Mouse (Mus musculus): ENCODE measurements around the gene Col6a6.
"Not testable (repeated sequence)": the region's sequence is repeated elsewhere in the genome, so short reads cannot be mapped to it uniquely, and the experiment has no call there.

Col6a6 gene

GRCm38 (mm10) chr9:105827791-105828385 is at the start of gene Col6a6:
Gene Col6a6 (minus strand): TSS chr9:105828160.
- DNase-seq (ENCODE audit: low spot score in 2 of 2) = peak in 1 of 2 experiments; percentile 21

GRCm38 (mm10) chr9:105876124-105876523 is 48.2 kb upstream of the Col6a6 start:
- no peak for DNase-seq (ENCODE audit: low spot score in 2 of 2)

GRCm38 (mm10) chr9:105871643-105872042 is 43.7 kb upstream of the Col6a6 start:
- peak; percentile 18 to 41 for DNase-seq (ENCODE audit: low spot score in 2 of 2)

- peak; percentile 37 to 61 for DNase-seq (ENCODE audit: low spot score in 2 of 2)
Measured at GRCm38 (mm10) chr9:105857773-105858172, 29.8 kb upstream of the Col6a6 start.

GRCm38 (mm10) chr9:105852778-105853065 is 24.8 kb upstream of the Col6a6 start:
- peak in 1 of 2 experiments; percentile 70 for DNase-seq (ENCODE audit: low spot score in 2 of 2)

DNA sequence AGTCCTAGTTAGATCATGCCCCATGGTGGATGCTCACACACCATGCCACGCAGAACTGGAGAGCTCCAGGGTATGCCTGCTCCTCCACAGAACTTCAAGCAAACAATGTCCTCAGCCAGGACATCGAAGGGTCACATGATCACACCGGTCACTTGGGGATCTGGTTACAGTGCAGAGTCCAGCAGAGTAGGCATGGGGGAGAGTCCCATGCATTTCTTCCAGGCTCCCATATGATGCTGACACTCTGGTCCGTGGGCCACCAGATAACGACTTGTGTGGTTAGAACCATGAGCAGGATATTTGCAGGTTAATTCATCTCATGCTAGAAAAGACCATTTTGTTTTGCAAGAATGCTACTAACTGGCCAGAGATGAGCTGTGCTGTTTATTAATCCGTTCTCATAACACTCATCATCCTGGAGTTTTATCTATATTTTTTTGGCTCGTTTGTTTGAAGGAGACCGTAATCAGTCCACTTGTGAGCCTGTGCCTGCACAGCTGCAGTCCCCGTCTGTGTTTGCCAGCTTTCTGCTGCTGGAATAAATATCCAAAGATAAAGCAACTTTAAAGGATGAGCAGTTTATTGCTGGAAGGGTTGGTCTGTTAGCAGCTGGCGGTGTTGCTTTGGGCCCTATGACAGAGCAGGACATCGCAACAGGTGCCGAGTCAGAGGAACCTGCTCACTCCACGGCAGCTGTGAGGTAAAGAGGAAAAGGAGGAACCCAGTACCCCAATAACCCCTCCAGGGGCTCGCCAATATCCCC is 24.2 kb upstream of the Col6a6 start:
- DNase-seq (ENCODE audit: low spot score in 2 of 2) = peak; percentile 58 to 62

GRCm38 (mm10) chr9:105851011-105851410 is 23.1 kb upstream of the Col6a6 start:
- DNase-seq (ENCODE audit: low spot score in 2 of 2) = no peak

GRCm38 (mm10) chr9:105848396-105848795 is 20.4 kb upstream of the Col6a6 start:
- no peak for DNase-seq (ENCODE audit: low spot score in 2 of 2)

GRCm38 (mm10) chr9:105847261-105847660 is 19.3 kb upstream of the Col6a6 start:
- DNase-seq (ENCODE audit: low spot score in 2 of 2) = peak; percentile 32 to 48

DNA sequence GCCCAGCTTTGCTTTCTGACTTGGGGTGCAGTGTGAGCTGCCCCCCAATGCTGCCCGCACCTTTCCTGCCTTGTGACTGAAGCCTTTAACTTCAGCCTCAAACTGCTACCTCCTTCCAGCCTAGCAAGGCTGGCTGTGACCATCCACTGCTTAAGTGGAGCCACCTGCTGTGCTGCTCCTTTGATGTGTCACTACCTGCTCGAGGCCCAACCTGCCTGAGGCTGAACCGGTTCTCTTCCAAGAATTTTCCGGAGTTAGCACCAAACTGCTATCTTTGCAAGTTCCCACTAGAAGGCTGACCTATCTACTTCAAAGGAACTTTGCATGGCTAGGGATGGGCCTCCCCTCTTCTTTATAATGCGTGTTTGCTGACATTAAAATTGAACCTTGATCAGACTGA is 13.4 kb upstream of the Col6a6 start:
- not testable (repeated sequence) for DNase-seq (ENCODE audit: low spot score in 2 of 2)

DNA sequence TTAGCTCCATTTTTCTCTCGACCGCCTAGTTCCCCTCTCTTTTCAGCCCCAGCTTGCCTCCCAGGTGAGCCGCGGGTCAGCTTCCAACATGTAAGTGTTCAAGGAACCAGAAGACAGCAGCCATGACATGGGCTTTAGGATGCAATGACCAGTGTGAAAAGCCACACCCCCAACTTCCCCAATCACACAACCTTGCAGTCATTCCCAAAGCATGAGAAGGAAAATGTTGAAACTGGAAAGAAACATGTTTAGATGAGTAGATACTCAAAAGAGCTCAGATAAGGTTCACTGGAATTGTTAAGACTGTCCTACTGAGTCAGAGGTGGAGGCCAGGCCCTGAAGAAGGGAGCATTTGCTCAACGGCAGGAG is 11.2 kb upstream of the Col6a6 start:
- no peak for DNase-seq (ENCODE audit: low spot score in 2 of 2)

- DNase-seq (ENCODE audit: low spot score in 2 of 2) = no peak
Measured at GRCm38 (mm10) chr9:105838396-105839146, 10.6 kb upstream of the Col6a6 start.

GRCm38 (mm10) chr9:105835587-105835986 is 7.6 kb upstream of the Col6a6 start:
- peak; percentile 64 to 79 for DNase-seq (ENCODE audit: low spot score in 2 of 2)

DNA sequence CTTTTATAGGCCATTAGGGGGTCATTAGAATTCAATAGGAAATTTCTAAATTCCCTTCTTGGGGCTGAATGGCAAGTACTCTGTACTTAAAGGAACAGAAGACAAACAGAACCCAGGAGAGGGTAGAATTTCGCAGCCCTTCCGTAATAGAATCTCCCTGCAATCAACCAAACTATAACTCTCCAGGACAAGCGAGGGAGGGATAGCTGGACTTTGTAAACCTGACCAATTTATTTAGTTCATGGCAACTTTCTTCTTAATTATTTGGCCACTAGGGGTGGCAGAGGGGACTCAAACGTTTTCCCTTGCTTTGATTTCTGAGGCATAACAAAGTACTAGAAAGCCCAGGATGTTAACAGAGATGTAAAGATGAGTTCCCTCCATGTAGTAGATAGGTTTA is 6.8 kb upstream of the Col6a6 start:
- DNase-seq (ENCODE audit: low spot score in 2 of 2) = no peak

DNA sequence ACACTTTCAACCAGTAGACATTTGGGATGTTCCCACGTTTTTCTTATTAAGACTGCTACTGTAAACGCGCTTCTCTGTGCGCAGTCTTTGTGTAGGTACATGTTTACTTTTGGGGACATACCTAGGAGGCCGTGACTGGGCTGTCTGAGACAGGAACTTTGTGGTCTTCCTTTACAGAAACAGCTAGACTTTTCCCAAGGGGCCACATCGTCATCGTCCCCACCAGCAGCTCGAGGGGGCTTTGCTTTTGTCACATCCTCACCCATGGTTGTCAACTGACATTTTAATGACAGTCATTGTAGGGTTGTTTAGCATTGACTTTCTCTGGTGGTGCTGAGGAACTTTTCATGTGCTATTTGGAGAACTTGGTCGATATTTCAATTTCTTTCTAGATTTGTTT is 3.3 kb upstream of the Col6a6 start:
- no peak for DNase-seq (ENCODE audit: low spot score in 2 of 2)

GRCm38 (mm10) chr9:105827076-105827647 is 798 bp downstream of the Col6a6 start:
- peak; percentile 28 to 74 for DNase-seq (ENCODE audit: low spot score in 2 of 2)

DNA sequence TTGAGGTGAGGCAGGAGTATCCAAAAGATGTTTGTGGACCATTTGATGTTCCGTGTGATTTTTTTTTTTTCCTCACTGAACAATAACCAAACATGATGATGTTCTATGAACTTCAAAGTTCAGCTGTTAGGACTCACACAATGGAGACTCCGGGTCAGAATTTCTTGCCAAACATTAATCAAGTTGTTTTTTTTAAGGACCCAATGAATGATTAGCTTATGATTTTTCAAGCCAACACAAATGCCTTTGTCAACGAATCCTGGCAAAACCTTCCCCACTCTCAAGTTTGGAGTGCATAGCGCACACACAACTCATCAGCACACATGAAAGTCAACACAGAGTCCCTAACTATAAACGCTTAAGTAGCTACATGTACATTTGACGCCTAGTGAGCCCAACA is 7.2 kb downstream of the Col6a6 start:
- DNase-seq (ENCODE audit: low spot score in 2 of 2) = no peak

- DNase-seq (ENCODE audit: low spot score in 2 of 2) = no peak
Measured at GRCm38 (mm10) chr9:105819155-105819709, 8.7 kb downstream of the Col6a6 start.

- peak in 1 of 2 experiments; percentile 35 for DNase-seq (ENCODE audit: low spot score in 2 of 2)
Measured at GRCm38 (mm10) chr9:105814436-105814835, 13.5 kb downstream of the Col6a6 start.

GRCm38 (mm10) chr9:105811458-105811857 is 16.5 kb downstream of the Col6a6 start:
- peak; percentile 45 to 47 for DNase-seq (ENCODE audit: low spot score in 2 of 2)

DNA sequence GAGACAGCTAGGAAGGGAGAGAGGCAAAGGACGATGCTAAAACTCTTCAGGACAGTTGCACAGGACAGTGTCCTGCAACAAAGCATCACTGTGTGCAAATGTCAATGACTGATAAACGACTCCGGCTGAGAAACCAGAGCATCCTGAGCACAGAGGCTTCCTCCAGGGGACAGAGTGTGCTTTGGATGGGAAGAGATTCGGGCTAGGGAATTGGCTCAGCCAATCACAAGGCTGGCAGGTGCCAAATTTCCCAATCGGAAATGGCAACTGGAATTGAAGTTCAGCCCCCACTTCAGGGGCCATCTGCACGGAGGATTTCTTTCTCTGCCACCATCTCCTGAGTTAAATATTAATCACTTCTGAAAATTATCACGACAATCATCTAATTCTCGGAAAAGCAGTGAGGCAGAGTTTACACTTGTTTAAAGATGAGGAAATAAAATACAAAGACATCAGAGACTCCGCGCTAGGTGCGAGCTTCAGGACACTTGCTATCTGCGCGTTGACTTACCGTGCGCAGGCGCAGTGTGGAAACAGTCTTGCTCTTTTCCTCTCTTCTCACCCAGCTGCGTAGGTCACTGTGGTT is 18.9 kb downstream of the Col6a6 start:
- DNase-seq (ENCODE audit: low spot score in 2 of 2) = no peak

DNA sequence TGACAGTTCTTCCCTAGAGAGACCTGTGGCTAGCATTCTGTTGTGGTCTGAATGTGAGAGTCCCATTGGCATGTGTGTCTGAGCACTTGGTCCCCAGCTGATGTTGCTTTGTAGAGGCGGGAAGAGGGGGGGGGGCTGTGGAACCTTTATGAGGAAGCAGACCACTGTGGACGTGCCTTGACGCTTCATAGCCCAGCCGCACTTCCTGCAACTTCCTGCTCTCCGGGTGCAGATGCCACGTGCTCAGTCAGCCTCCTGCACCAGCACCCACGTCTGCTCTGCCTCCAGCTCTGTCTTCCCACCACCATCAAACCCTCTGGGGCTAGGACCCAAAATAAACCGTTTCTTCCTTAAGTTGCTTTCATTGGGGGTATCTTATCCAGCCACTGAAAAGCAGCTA is 24.5 kb downstream of the Col6a6 start:
- no peak for DNase-seq (ENCODE audit: low spot score in 2 of 2)

Data from heart, adult 9 months (tissue).